Mouse (Mus musculus): ENCODE measurements around the gene Slc37a1. TPM values are rescaled to one million over a fixed set of nuclear protein-coding genes. Genes with fewer than 3 reads are reported as not detected.

Gene Slc37a1
- polyA plus RNA-seq, 1 experiment from 2014 or later, result 17.3 TPM

GRCm38 (mm10) chr17:31281830-31282686, 4.5 kb upstream of the Slc37a1 start:
- Histone ChIP-seq H3K4me1 (replicated peaks) (peaks cover 16% of the 10 kb centered on the region), H3K4me3 (no peak overlapping the region), H3K27ac (no peak overlapping the region), H3K27me3 (ENCODE audit: insufficient read depth, poor library complexity, severe bottlenecking) (no peaks in the 10 kb centered on the region; the same call in 1 of the 2 replicates), H3K9me3 (no peaks in the 10 kb centered on the region), H3K36me3 (no peaks in the 10 kb centered on the region)
- no peak for DNase-seq (ENCODE audit: low spot score)
- 46% methylated on average over 19 of the region's 19 CpGs for WGBS

GRCm38 (mm10) chr17:31282687-31283053, 3.9 kb upstream of the Slc37a1 start:
- no peaks in the 10 kb centered on the region for H3K9me3 ChIP-seq
- H3K4me1 ChIP-seq (replicated peaks), result peaks cover 10% of the 10 kb centered on the region
- no peak for DNase-seq (ENCODE audit: low spot score)
- WGBS, result 17% methylated on average over 7 of the region's 7 CpGs
- no peak overlapping the region for H3K4me3 ChIP-seq
- H3K27ac ChIP-seq, result no peak overlapping the region
- no peaks in the 10 kb centered on the region for H3K36me3 ChIP-seq
- H3K27me3 ChIP-seq (ENCODE audit: insufficient read depth, poor library complexity, severe bottlenecking), result no peaks in the 10 kb centered on the region; the same call in 1 of the 2 replicates

- DNase-seq (ENCODE audit: low spot score), result no peak
- peaks cover 14% of the 10 kb centered on the region for H3K4me1 ChIP-seq (replicated peaks)
- no peaks in the 10 kb centered on the region for H3K9me3 ChIP-seq
- H3K27me3 ChIP-seq (ENCODE audit: insufficient read depth, poor library complexity, severe bottlenecking), result no peaks in the 10 kb centered on the region
- H3K27ac ChIP-seq, result no peak overlapping the region
- WGBS, result 88% methylated on average over 2 of the region's 2 CpGs
- H3K4me3 ChIP-seq, result no peak overlapping the region
- no peaks in the 10 kb centered on the region for H3K36me3 ChIP-seq
These were observed 725 bp upstream of the Slc37a1 start for GRCm38 (mm10) chr17:31285867-31286266.

GRCm38 (mm10) chr17:31287216-31287615, 624 bp downstream of the Slc37a1 start:
- WGBS, result 89% methylated on average over 3 of the region's 3 CpGs

GRCm38 (mm10) chr17:31288999-31289726, 2.6 kb downstream of the Slc37a1 start:
- Histone ChIP-seq H3K9me3 (no peaks in the 10 kb centered on the region), H3K27me3 (ENCODE audit: insufficient read depth, poor library complexity, severe bottlenecking) (no peaks in the 10 kb centered on the region), H3K4me1 (replicated peaks) (peaks cover 6% of the 10 kb centered on the region), H3K4me3 (no peak overlapping the region), H3K36me3 (no peaks in the 10 kb centered on the region), H3K27ac (no peak overlapping the region)
- 59% methylated on average over 7 of the region's 7 CpGs for WGBS
- no peak for DNase-seq (ENCODE audit: low spot score)

More at GRCm38 (mm10) chr17:31287216-31287615, 624 bp downstream of the Slc37a1 start:
- no peaks in the 10 kb centered on the region for H3K9me3 ChIP-seq
- no peak overlapping the region for H3K27ac ChIP-seq
- peaks cover 13% of the 10 kb centered on the region for H3K4me1 ChIP-seq (replicated peaks)
- no peak overlapping the region for H3K4me3 ChIP-seq
- no peak for DNase-seq (ENCODE audit: low spot score)
- no peaks in the 10 kb centered on the region for H3K27me3 ChIP-seq (ENCODE audit: insufficient read depth, poor library complexity, severe bottlenecking)
- no peaks in the 10 kb centered on the region for H3K36me3 ChIP-seq

GRCm38 (mm10) chr17:31290311-31290710, 3.7 kb downstream of the Slc37a1 start:
- Histone ChIP-seq H3K27me3 (ENCODE audit: insufficient read depth, poor library complexity, severe bottlenecking) (peaks cover 8% of the 10 kb centered on the region), H3K36me3 (no peaks in the 10 kb centered on the region), H3K27ac (no peak overlapping the region), H3K4me3 (no peak overlapping the region), H3K9me3 (no peaks in the 10 kb centered on the region), H3K4me1 (replicated peaks) (peaks cover 11% of the 10 kb centered on the region)
- no peak for DNase-seq (ENCODE audit: low spot score)

GRCm38 (mm10) chr17:31290859-31291258, 4.3 kb downstream of the Slc37a1 start:
- H3K27ac ChIP-seq, result no peak overlapping the region
- WGBS, result 75% methylated on average over 6 of the region's 6 CpGs
- no peak for DNase-seq (ENCODE audit: low spot score)

GRCm38 (mm10) chr17:31294363-31295214, 8.0 kb downstream of the Slc37a1 start:
- Histone ChIP-seq H3K27ac (no peak overlapping the region), H3K36me3 (no peaks in the 10 kb centered on the region), H3K9me3 (no peaks in the 10 kb centered on the region), H3K4me1 (replicated peaks) (peaks cover 31% of the 10 kb centered on the region), H3K27me3 (ENCODE audit: insufficient read depth, poor library complexity, severe bottlenecking) (peaks cover 48% of the 10 kb centered on the region), H3K4me3 (peak overlapping the region; percentile 74; the same call in 1 of the 2 replicates)
- 84% methylated on average over 15 of the region's 15 CpGs for WGBS
- DNase-seq (ENCODE audit: low spot score), result no peak

More at GRCm38 (mm10) chr17:31290859-31291258, 4.3 kb downstream of the Slc37a1 start:
- no peak overlapping the region for H3K4me3 ChIP-seq
- peaks cover 17% of the 10 kb centered on the region for H3K4me1 ChIP-seq (replicated peaks)
- H3K9me3 ChIP-seq, result no peaks in the 10 kb centered on the region
- no peaks in the 10 kb centered on the region for H3K36me3 ChIP-seq
- peaks cover 14% of the 10 kb centered on the region for H3K27me3 ChIP-seq (ENCODE audit: insufficient read depth, poor library complexity, severe bottlenecking)

- H3K4me1 ChIP-seq (replicated peaks), result peaks cover 30% of the 10 kb centered on the region
- peak; percentile 49 for DNase-seq (ENCODE audit: low spot score)
- peak overlapping the region; percentile 90 for H3K27ac ChIP-seq
- peaks cover 52% of the 10 kb centered on the region for H3K27me3 ChIP-seq (ENCODE audit: insufficient read depth, poor library complexity, severe bottlenecking)
- no peaks in the 10 kb centered on the region for H3K9me3 ChIP-seq
- no peaks in the 10 kb centered on the region for H3K36me3 ChIP-seq
- peak overlapping the region; percentile 74 for H3K4me3 ChIP-seq
- WGBS, result 19% methylated on average over 25 of the region's 25 CpGs
These were observed 8.8 kb downstream of the Slc37a1 start for GRCm38 (mm10) chr17:31295215-31295891.

GRCm38 (mm10) chr17:31295892-31296781, 9.5 kb downstream of the Slc37a1 start:
- DNase-seq (ENCODE audit: low spot score), result peak; percentile 78

GRCm38 (mm10) chr17:31297521-31297939, 10.9 kb downstream of the Slc37a1 start:
- peak overlapping the region; percentile 74 for H3K4me3 ChIP-seq
- H3K9me3 ChIP-seq, result no peaks in the 10 kb centered on the region
- no peak overlapping the region for H3K27ac ChIP-seq
- peaks cover 54% of the 10 kb centered on the region for H3K27me3 ChIP-seq (ENCODE audit: insufficient read depth, poor library complexity, severe bottlenecking)
- WGBS, result 29% methylated on average over 7 of the region's 7 CpGs
- no peak for DNase-seq (ENCODE audit: low spot score)
- H3K36me3 ChIP-seq, result no peaks in the 10 kb centered on the region
- peaks cover 34% of the 10 kb centered on the region for H3K4me1 ChIP-seq (replicated peaks)

More at GRCm38 (mm10) chr17:31295892-31296781, 9.5 kb downstream of the Slc37a1 start:
- Histone ChIP-seq H3K9me3 (no peaks in the 10 kb centered on the region), H3K27ac (peak overlapping the region; percentile 90), H3K36me3 (no peaks in the 10 kb centered on the region), H3K4me1 (replicated peaks) (peaks cover 34% of the 10 kb centered on the region), H3K4me3 (peak overlapping the region; percentile 74), H3K27me3 (ENCODE audit: insufficient read depth, poor library complexity, severe bottlenecking) (peaks cover 54% of the 10 kb centered on the region)
- WGBS, result under 1% methylated on average over 68 of the region's 68 CpGs
